Mouse (Mus musculus): ENCODE data around the gene Immp2l. TPM values are rescaled to one million over a fixed set of nuclear protein-coding genes. Genes with fewer than 3 reads are reported as not detected.

The Immp2l gene
- polyA plus RNA-seq, 1 experiment from 2014 or later: 6.9 TPM

- Histone ChIP-seq H3K4me1 (replicated peaks; ENCODE audit: control insufficient read depth, insufficient read depth, low read length) (no peaks in the 10 kb centered on the region), H3K4me2 (ENCODE audit: low read length) (no peak overlapping the region), H3K27me3 (replicated peaks; ENCODE audit: control insufficient read depth, insufficient read depth, low read length) (no peaks in the 10 kb centered on the region), H3K4me3 (replicated peaks; ENCODE audit: low read length) (no peak overlapping the region), H3K36me3 (ENCODE audit: control insufficient read depth, insufficient read depth) (no peaks in the 10 kb centered on the region), H3K9me3 (ENCODE audit: control insufficient read depth, low read length) (no peaks in the 10 kb centered on the region), H3K27ac (ENCODE audit: low read length) (no peak overlapping the region), H3K9ac (replicated peaks; ENCODE audit: low read depth, low read length) (no peak overlapping the region)
- WGBS: 90% methylated on average over 2 of the region's 2 CpGs
- ATAC-seq: no peak
These were observed 17.8 kb downstream of the Immp2l start for GRCm38 (mm10) chr12:41041737-41042136.

GRCm38 (mm10) chr12:41044493-41045132 lies 20.7 kb downstream of the Immp2l start:
- ATAC-seq: no peak
- WGBS: 87% methylated on average over 12 of the region's 12 CpGs
- no peaks in the 10 kb centered on the region for H3K4me1 ChIP-seq (replicated peaks; ENCODE audit: control insufficient read depth, insufficient read depth, low read length)

GRCm38 (mm10) chr12:41047085-41047766 lies 23.3 kb downstream of the Immp2l start:
- 92% methylated on average over 12 of the region's 12 CpGs for WGBS
- no peak overlapping the region for H3K4me2 ChIP-seq (ENCODE audit: low read length)
- H3K27ac ChIP-seq (ENCODE audit: low read length): no peak overlapping the region
- H3K4me1 ChIP-seq (replicated peaks; ENCODE audit: control insufficient read depth, insufficient read depth, low read length): no peaks in the 10 kb centered on the region
- no peaks in the 10 kb centered on the region for H3K36me3 ChIP-seq (ENCODE audit: control insufficient read depth, insufficient read depth)
- H3K9me3 ChIP-seq (ENCODE audit: control insufficient read depth, low read length): no peaks in the 10 kb centered on the region
- ATAC-seq: no peak
- H3K9ac ChIP-seq (replicated peaks; ENCODE audit: low read depth, low read length): no peak overlapping the region
- no peaks in the 10 kb centered on the region for H3K27me3 ChIP-seq (replicated peaks; ENCODE audit: control insufficient read depth, insufficient read depth, low read length)
- H3K4me3 ChIP-seq (replicated peaks; ENCODE audit: low read length): no peak overlapping the region

More at GRCm38 (mm10) chr12:41044493-41045132, 20.7 kb downstream of the Immp2l start:
- Histone ChIP-seq H3K27me3 (replicated peaks; ENCODE audit: control insufficient read depth, insufficient read depth, low read length) (no peaks in the 10 kb centered on the region), H3K27ac (ENCODE audit: low read length) (no peak overlapping the region), H3K4me3 (replicated peaks; ENCODE audit: low read length) (no peak overlapping the region), H3K36me3 (ENCODE audit: control insufficient read depth, insufficient read depth) (no peaks in the 10 kb centered on the region), H3K9me3 (ENCODE audit: control insufficient read depth, low read length) (no peaks in the 10 kb centered on the region), H3K9ac (replicated peaks; ENCODE audit: low read depth, low read length) (no peak overlapping the region), H3K4me2 (ENCODE audit: low read length) (no peak overlapping the region)

- H3K27ac ChIP-seq (ENCODE audit: low read length): no peak overlapping the region
- no peak overlapping the region for H3K9ac ChIP-seq (replicated peaks; ENCODE audit: low read depth, low read length)
- H3K4me2 ChIP-seq (ENCODE audit: low read length): no peak overlapping the region
- H3K4me3 ChIP-seq (replicated peaks; ENCODE audit: low read length): no peak overlapping the region
- no peaks in the 10 kb centered on the region for H3K4me1 ChIP-seq (replicated peaks; ENCODE audit: control insufficient read depth, insufficient read depth, low read length)
- no peaks in the 10 kb centered on the region for H3K36me3 ChIP-seq (ENCODE audit: control insufficient read depth, insufficient read depth)
- no peaks in the 10 kb centered on the region for H3K27me3 ChIP-seq (replicated peaks; ENCODE audit: control insufficient read depth, insufficient read depth, low read length)
- ATAC-seq: no peak
- no peaks in the 10 kb centered on the region for H3K9me3 ChIP-seq (ENCODE audit: control insufficient read depth, low read length)
- 84% methylated on average over 5 of the region's 5 CpGs for WGBS
These were observed 27.1 kb downstream of the Immp2l start for GRCm38 (mm10) chr12:41050945-41051344.

GRCm38 (mm10) chr12:41052897-41053296 lies 29.0 kb downstream of the Immp2l start:
- no peak overlapping the region for H3K4me2 ChIP-seq (ENCODE audit: low read length)
- H3K36me3 ChIP-seq (ENCODE audit: control insufficient read depth, insufficient read depth): no peaks in the 10 kb centered on the region
- H3K9ac ChIP-seq (replicated peaks; ENCODE audit: low read depth, low read length): no peak overlapping the region
- no peaks in the 10 kb centered on the region for H3K27me3 ChIP-seq (replicated peaks; ENCODE audit: control insufficient read depth, insufficient read depth, low read length)
- no peak for ATAC-seq
- no peak overlapping the region for H3K4me3 ChIP-seq (replicated peaks; ENCODE audit: low read length)
- WGBS: 75% methylated on average over 3 of the region's 3 CpGs
- H3K4me1 ChIP-seq (replicated peaks; ENCODE audit: control insufficient read depth, insufficient read depth, low read length): no peaks in the 10 kb centered on the region
- no peaks in the 10 kb centered on the region for H3K9me3 ChIP-seq (ENCODE audit: control insufficient read depth, low read length)
- no peak overlapping the region for H3K27ac ChIP-seq (ENCODE audit: low read length)

GRCm38 (mm10) chr12:41054006-41054791 lies 30.3 kb downstream of the Immp2l start:
- Histone ChIP-seq H3K9me3 (ENCODE audit: control insufficient read depth, low read length) (no peaks in the 10 kb centered on the region), H3K4me3 (replicated peaks; ENCODE audit: low read length) (no peak overlapping the region), H3K4me2 (ENCODE audit: low read length) (no peak overlapping the region), H3K4me1 (replicated peaks; ENCODE audit: control insufficient read depth, insufficient read depth, low read length) (no peaks in the 10 kb centered on the region), H3K9ac (replicated peaks; ENCODE audit: low read depth, low read length) (no peak overlapping the region), H3K27me3 (replicated peaks; ENCODE audit: control insufficient read depth, insufficient read depth, low read length) (no peaks in the 10 kb centered on the region), H3K36me3 (ENCODE audit: control insufficient read depth, insufficient read depth) (no peaks in the 10 kb centered on the region), H3K27ac (ENCODE audit: low read length) (no peak overlapping the region)
- 45% methylated on average over 11 of the region's 11 CpGs for WGBS
- ATAC-seq: peak; percentile 50

- H3K4me1 ChIP-seq (replicated peaks; ENCODE audit: control insufficient read depth, insufficient read depth, low read length): no peaks in the 10 kb centered on the region
- H3K27me3 ChIP-seq (replicated peaks; ENCODE audit: control insufficient read depth, insufficient read depth, low read length): no peaks in the 10 kb centered on the region
- ATAC-seq: no peak
- H3K9me3 ChIP-seq (ENCODE audit: control insufficient read depth, low read length): no peaks in the 10 kb centered on the region
- H3K9ac ChIP-seq (replicated peaks; ENCODE audit: low read depth, low read length): no peak overlapping the region
- no peak overlapping the region for H3K4me3 ChIP-seq (replicated peaks; ENCODE audit: low read length)
- H3K27ac ChIP-seq (ENCODE audit: low read length): no peak overlapping the region
- H3K36me3 ChIP-seq (ENCODE audit: control insufficient read depth, insufficient read depth): no peaks in the 10 kb centered on the region
- H3K4me2 ChIP-seq (ENCODE audit: low read length): no peak overlapping the region
These were observed 32.1 kb downstream of the Immp2l start for GRCm38 (mm10) chr12:41055941-41056340.

- 95% methylated on average over 3 of the region's 3 CpGs for WGBS
- no peaks in the 10 kb centered on the region for H3K4me1 ChIP-seq (replicated peaks; ENCODE audit: control insufficient read depth, insufficient read depth, low read length)
- H3K9ac ChIP-seq (replicated peaks; ENCODE audit: low read depth, low read length): no peak overlapping the region
- H3K27ac ChIP-seq (ENCODE audit: low read length): no peak overlapping the region
- no peaks in the 10 kb centered on the region for H3K36me3 ChIP-seq (ENCODE audit: control insufficient read depth, insufficient read depth)
- H3K4me3 ChIP-seq (replicated peaks; ENCODE audit: low read length): no peak overlapping the region
- H3K4me2 ChIP-seq (ENCODE audit: low read length): no peak overlapping the region
- no peaks in the 10 kb centered on the region for H3K27me3 ChIP-seq (replicated peaks; ENCODE audit: control insufficient read depth, insufficient read depth, low read length)
- H3K9me3 ChIP-seq (ENCODE audit: control insufficient read depth, low read length): no peaks in the 10 kb centered on the region
- ATAC-seq: no peak
These were observed 39.4 kb downstream of the Immp2l start for GRCm38 (mm10) chr12:41063281-41063680.

- no peak for ATAC-seq
- Histone ChIP-seq H3K4me3 (replicated peaks; ENCODE audit: low read length) (no peak overlapping the region), H3K36me3 (ENCODE audit: control insufficient read depth, insufficient read depth) (no peaks in the 10 kb centered on the region), H3K9me3 (ENCODE audit: control insufficient read depth, low read length) (no peaks in the 10 kb centered on the region), H3K9ac (replicated peaks; ENCODE audit: low read depth, low read length) (no peak overlapping the region), H3K4me1 (replicated peaks; ENCODE audit: control insufficient read depth, insufficient read depth, low read length) (no peaks in the 10 kb centered on the region), H3K27me3 (replicated peaks; ENCODE audit: control insufficient read depth, insufficient read depth, low read length) (no peaks in the 10 kb centered on the region), H3K27ac (ENCODE audit: low read length) (no peak overlapping the region), H3K4me2 (ENCODE audit: low read length) (no peak overlapping the region)
- WGBS: 88% methylated on average over 1 of the region's 1 CpGs
These were observed 58.0 kb downstream of the Immp2l start for GRCm38 (mm10) chr12:41081843-41082242.
